Mouse (Mus musculus) mature B cell (primary cell): ENCODE results near the gene Qpct.

Experiments
- in situ Hi-C: fragments of 300-500 bp; cut with MboI; formaldehyde crosslinking; loops from 2 replicates; pipeline ENCODE4 v1.14.3; 2019

The Qpct gene

DNA sequence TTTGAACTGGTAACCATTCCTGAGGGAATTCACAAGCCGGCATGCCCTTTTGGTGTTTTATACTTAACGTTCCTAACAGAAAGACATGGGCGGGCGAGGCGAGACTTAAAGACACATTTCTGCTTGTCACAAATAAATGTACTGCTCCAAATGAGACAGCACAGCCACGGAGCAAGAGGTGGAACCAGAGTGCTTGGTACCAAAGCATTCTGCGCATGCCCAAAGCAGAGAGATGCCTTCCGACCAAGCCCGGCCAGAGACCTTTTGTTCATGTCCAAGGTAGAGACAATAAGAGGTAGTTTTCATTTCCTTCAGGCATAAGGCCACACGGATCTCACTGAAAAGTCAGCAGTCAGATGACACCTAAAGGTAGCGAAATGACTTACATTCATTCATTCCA, 20.2 kb downstream of the Qpct start:
- in situ Hi-C loops, result no loop called here

DNA sequence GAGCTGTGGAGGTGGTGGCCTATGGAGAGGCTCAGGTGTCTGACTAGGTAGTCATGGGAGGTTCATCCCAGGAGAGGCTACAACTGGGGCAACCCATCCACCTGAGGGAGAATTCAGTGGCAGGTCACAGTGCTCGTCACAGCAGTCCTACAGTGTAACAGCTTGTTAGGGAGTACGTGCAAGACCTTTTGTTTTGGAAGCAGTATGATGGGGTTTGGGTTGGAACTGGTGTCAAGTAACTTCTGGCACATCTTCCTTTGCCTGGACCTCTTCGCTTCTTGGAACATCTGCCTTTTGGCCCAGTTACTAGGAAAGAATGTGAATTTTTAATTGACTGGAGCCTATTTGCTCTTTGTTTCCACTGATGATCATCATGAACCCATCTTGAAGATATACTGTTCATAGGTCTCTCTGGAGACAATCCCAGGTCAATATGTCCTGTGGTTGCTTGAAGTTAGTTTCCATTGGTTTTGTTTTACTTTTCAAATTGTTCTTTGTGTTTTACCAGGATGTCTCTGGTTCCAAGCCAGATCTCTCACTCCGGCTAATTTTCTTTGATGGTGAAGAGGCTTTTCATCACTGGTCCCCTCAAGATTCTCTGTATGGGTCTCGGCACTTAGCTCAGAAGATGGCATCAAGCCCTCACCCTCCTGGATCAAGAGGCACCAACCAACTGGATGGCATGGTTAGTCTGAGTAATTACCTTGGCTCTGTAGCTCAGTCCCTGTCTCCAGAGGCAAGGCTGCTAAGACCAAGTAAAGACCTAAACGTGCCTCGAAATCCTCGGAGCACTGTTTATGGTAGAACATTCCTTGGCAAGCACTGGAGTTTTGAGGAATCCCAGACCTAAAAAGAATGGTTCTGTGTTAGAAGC, 25.5 kb downstream of the Qpct start:
- in situ Hi-C loops, result no loop called here

DNA sequence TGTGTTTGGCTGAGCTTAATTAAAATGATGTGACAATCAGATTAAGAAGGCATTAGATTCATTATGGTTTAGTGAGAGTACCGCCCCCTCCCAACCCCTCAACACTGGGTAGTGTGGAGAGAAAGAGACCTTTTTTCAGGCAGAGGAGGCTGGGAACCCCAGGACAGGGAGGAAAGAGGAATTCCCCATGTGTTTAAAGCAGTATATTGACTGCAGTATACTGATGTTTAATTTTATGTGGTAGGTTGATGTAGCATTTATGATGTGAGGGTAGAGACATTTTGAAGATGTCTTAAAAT, 26.1 kb downstream of the Qpct start:
- in situ Hi-C loops, result no loop called here

DNA sequence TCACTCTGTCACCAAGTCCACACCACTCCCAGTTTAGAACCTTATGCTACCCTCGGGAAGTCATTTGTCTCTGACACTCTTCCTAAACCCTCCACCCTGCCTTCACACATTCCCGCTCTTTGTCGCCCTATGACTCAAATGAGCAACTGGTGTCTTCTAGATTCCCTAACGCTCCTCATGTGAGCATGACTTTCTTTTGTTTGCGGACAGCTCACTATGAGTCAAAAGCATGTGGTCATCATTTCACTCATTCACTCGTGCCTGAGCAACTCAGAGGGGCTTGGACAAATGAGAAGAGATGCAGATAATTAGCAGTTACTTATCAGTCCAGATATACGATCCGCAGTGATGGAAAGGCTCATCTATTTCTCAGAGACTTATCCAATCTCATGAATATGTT, 26.5 kb downstream of the Qpct start:
- in situ Hi-C loops, result no loop called here

DNA sequence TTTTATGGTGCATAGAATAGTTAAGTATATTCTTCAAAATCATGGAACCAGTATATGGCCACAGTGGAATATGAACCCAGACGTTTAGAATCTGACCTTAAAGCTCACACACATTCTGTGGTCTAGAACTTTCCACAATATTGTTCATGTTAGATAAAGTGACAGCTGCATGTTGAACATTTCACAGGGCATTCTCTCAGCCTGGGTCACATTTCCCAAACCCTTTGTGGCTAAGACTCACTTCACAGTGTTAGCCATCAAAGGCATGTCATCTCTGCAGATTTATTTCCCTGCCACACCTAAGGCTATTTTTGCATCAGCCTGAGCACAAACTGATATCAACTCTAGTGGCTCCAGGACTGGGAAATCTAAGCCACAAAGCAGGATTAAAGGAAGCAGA, 40.0 kb downstream of the Qpct start:
- in situ Hi-C loops, result no loop called here

DNA sequence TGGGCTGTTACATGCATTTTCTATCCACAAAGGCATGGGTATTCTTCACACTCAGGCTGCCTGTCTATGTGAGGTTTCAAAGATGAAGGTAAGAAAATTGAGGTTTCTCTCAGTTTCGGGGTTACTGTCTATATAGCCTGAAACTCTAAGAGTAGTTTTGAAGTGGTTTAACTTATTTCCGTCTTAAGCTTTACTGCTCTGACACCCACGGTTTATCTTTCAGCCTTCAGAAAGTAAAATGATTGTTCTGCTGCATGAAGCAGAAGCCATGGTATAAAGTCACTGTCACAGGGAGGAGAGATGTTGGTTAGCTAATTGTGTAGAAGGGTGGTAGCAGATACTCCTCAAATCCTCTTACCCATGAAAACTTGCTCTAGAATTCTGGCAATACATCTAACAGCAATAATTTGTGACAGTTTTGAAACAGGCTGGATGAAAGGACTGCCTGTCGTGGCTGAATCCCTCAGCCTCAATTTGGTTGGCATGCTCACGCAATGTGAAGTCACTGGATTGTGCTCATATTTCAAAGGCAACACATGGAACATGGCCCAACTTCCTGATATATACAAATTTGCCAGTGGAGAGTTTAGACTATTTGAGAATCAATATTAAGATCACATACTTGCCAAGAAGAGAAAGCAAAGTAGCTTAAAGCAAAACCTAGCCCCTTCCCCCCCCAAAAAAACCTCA, 41.7 kb downstream of the Qpct start:
- in situ Hi-C loops, result no loop called here

DNA sequence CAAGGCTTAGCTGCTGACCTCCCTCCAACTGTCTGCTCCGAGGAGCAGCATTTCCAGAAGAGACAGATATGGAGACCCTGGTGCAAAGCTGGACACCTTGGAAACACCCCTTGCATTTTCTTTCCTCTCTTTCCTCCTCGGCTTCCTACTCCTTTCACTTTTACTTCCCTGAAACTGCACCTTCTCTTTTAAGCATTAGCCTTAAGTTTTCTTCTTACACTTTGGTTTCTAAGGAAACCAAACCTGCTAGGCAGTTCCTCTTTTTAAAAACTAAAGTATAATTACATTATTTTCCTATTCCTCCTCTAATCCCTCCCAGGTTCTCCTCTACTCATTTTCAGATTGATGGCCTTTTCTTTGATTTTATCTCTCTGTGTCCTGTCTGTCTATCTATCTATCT, 43.9 kb downstream of the Qpct start:
- in situ Hi-C loops, result no loop called here

DNA sequence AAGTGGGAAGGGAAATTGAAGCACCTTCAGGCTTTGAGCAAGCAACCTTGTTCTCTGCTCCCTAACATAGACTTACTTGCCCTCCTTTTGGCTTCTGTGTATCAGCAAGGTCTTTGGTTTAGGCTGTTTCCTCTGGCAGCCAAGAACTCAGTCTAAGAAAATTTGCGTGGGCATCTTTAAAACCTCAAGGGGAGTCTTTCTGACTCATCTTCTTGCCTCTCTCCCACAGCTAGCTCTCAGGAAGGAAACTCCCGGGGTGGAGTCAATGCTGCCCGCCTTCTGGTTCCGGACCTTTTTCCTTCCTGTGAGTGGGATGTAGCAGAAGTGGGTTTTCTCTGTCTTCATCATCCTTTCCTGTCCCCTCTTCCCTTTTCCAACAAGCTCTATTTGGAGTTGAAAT, 48.2 kb downstream of the Qpct start:
- in situ Hi-C loops, result no loop called here

DNA sequence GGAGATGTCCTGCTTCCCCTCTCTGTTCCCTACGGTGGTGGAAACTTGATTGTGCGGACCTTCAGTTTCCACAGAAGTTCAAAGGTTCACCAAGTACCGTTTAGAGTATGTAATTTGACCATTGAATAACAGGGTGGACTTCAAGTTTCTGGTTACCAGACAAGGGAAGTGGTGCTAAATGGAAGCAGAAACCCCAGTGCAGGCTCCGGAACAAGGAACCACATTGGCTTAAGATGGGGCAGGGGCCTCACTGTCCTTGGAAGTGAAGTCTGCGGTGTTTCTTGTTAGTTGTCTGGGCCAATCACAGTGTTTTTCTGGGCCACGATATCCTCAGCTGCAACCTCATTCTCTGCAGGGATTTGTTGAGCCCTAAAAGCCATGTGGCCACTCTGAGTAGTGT, 56.5 kb downstream of the Qpct start:
- in situ Hi-C loops, result no loop called here

DNA sequence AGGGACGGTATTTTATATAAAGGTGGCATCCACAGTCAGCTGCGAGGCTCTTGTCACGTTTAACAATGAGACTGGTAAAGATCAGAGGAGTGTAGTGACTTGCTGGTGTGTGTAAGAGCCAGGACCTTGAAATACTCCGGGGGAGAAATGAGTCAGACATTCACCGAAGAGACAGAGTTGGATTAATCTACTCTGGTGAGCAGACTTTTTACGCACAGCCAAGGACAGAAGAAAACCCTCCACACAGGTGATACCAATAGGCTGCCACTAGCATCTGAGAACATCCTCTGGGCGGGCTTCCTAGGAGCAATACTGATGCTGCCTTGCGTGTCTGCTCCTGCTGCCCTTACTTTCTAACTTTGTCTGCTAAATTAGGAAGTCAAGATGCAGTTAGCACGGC, 57.9 kb downstream of the Qpct start:
- in situ Hi-C loops, result no loop called here

DNA sequence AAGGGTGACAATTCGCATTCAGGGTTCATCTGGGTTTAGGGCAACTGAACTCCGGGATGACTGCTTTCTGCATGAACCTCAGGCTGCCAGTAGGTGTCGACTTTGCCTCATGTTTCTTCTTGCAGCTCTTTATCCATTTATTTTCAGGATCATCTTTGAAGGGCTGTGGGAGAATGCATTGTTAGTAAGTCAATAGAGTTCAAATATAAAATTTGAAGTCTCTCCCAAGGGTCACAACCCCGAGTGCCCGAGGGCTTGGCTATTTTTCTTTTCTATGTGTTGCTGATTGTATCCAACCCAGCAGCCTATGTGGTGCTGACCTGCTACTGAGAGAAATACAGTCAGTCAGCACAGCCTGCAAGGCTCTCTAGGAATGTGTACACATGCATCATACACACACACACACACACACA, 59.2 kb downstream of the Qpct start:
- in situ Hi-C loops, result loop anchor here (10.0 kb wide), 1 partner anchor 464 kb away; no protein-coding TSS in a partner anchor

DNA sequence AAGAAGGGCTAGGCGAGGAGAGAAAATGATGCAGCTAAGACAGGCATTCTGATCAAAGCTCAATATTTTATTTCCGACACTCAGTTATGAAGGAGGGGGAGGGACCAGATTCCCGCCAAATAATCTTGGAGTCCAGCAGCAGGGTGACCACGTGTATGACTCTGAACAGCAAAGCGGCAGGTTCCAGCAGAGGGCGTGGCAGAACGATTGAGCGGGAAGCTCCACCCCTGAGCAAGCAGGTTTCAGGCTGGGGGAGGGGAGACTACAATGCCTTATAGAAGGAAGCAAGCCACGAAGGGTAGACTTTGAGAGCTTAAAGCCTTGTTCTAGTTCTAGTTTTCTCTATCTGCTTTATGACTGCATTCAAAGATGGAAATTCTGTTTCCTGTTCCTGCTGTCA, 63.5 kb downstream of the Qpct start:
- in situ Hi-C loops, result loop anchor here (10.0 kb wide), 1 partner anchor 460 kb away; no protein-coding TSS in a partner anchor

DNA sequence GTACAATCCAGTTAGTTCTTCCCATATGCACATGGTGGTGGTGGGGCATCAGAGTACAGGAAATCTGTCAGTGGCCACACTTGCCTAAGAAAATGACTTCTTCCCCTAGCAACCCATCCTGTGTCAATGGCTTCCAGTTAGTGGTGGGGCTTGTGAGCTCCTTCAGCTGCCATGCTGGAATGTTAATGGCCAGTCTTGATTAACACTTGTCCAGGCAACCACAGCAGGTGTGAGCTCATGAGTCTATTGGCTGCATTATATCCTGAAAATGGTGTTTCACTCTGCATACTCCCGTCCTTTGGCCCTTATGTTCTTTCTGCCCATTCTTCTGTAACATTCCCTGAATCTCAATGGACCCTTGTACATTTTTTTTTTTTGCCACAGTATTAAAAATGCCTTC, 67.4 kb downstream of the Qpct start:
- in situ Hi-C loops, result loop anchor here (10.0 kb wide), 1 partner anchor 456 kb away; no protein-coding TSS in a partner anchor

DNA sequence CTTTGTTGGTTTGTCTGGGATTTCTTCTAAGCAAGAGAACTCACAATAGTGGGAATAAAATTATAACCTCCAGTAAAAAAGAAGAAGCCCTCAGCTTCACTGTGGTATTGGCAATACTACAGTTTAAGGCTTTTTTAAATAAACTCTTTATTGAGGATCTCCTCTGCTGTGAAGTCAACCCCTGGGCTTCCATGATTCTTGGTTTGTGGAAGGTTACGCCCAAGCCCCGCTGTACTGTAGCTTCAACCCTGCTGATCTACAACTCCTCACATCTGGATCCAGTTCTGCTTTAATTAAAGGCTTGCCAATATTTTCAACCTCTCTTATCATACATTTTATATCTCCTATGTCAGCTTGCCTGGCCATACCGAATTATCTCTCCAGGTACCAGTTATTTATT, 68.6 kb downstream of the Qpct start:
- in situ Hi-C loops, result no loop called here

DNA sequence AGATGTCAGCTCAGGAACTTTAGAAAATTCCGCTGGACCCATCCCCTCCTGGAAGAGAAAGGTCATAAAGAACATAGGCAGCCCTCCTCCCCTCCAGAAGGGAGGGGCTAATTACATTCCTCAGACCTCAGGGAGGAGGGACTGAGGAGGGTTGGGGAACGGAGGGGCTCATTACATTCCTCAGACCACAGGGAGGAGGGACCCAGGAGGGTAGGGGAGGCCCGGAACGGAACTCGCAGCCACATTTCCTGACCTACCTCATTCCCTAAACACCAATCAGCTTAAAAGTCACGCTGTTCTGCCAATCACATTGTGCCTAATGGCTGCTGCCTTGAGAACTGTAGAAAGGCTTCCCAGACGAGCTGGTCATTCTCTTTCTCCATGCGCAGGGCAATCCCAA, 82.0 kb downstream of the Qpct start:
- in situ Hi-C loops, result no loop called here

DNA sequence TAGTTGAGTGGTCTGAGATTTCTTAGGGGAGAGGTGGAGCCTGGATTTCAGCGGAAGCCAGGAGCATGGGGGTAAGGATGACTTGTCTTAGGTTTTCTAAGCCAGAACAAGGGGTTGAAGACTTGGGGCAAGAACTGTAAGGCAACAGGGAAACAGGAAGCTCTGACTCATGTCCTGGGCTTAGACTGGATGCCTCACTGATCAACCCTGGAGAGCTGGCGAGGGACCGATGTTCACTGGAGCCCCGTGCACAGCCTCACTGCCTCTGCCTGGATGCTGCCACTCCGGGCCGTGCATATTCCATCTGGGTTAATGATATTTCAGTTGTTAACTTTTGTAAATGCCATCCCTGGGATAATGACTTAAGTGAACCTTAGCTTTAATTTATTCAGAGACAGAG, 84.1 kb downstream of the Qpct start:
- in situ Hi-C loops, result no loop called here

DNA sequence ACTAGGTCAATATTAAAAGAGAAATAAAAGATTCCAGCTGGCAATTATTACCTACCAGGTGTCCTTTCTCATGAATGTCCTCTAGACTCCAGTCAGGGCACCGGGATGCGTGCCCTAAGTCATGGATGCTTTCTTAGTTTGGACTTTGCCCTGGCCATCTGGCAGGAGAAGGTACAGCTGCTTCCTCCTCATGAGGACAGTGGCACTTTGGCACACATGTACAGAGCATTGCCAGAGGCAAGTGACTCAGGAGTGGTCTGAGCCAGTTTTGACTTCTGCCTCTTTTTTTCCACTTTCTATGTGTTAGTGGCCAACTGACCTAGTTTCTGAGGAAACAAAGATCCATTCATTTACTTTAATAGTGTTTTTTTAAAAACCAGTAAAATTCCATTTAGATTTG, 84.7 kb downstream of the Qpct start:
- in situ Hi-C loops, result no loop called here
